Mouse (Mus musculus) urinary bladder, postnatal 14 days (tissue): ENCODE data around the gene Itga6.
A peak's percentile ranks its signal among the peaks of the same experiment; 100 is the strongest.

Source experiments
- DNase-seq: peaks from one replicate; pipeline ENCODE4 v3.0.0; 2021; ENCODE audit warnings: low spot score

The Itga6 gene

DNA sequence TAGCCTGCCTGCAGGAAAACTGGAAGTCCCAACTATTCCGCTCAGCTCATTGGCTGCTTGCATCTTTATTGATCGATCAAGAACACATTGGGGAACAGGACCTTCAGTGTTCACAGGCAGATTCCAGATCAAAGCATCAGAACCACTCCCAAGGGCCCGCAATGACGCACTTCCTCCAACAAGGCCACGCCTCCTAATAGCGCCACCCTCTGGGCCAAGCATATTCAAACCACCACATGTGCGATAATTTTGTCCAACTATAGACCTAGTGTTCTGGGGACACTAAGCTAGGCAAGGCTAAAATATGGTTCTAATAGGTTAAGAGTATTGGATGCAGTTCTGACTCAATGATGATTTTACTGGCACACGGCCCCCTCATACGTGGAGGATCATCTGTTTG, 15.7 kb downstream of the Itga6 start:
- no peak for DNase-seq

GRCm38 (mm10) chr2:71764525-71764924, 19.1 kb downstream of the Itga6 start:
- no peak for DNase-seq

DNA sequence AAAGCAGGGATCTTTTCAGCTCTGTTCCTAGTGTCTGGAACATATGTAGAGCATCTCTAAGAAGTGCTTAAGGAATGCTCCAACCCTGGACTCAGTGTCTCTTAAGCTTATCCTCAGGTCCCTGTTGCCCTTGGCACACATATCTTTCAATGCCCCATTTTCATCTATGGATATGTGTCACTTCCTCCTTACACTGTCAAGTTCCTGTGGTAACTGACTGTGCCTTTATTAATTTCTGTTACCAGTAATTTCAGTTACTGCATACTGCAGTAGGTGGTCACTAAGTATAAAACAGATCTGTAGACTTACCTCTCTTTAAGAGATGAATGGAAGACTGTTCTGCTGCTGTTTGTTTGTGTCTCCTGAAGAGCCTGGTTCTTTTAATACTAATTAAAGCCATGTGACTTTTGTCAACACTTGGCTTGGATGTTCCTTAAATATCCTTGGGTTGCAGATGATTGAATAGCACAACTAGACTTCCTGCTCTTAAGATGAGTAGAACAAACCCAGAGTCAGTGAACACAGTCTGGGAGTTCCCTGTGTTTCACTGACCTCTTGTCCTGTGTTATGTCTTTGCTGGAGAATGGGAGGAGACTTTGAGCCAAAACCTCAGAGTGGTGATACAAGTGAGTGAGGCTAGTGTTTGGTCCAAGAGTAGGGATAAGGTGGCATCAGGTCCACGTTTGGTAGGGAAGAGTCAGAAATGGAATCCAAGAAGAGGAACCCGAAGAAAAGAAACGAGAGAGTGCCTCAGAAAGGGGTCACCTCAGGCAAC, 19.7 kb downstream of the Itga6 start:
- no peak for DNase-seq

GRCm38 (mm10) chr2:71766007-71766406, 20.6 kb downstream of the Itga6 start:
- DNase-seq = no peak

DNA sequence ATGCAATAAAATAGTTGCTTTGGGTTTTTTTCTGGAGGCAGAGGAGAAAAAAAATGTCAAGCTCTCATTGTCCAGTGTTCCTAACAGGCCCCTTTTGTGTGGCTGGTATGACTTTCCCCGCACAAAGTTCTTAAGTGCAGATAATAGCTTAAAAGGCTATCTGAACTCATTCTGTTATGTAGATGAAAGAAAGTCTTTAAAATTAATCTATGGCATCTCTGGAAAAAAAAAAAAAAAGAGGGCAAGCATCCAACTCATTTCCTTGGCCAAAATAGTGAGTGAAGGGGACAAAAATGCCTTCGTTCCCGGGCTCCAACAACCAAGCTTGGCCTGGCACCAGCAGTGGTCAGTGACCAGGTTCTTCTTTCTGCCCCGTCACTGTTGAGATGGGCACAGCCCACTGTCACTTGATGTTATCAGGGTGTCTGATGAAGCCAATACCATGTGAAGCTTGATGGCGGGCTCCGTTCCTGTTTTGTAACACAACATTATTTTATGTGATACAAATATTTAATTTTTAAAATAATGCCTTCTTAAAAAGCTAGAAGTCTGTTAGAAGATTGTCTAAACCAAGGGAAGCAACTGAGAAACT, 21.7 kb downstream of the Itga6 start:
- no peak for DNase-seq

DNA sequence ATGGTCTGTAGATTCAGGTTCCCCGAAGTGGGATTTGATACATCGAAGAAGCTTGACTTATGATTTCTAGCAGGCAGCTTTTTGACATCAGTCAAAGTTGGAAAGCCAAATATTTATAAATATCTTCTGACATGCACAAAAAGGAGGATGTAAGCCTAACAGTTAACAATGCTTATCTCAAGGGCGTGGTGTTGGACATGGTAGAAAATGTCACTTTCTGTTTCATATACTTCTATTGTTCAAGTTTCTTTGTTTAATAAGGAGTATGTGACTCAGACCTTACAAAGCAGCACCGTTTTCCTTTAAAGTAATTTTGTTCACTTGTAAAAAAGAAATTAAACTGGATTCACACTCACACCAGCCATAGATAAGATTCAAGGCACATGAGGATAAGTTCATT, 26.3 kb downstream of the Itga6 start:
- DNase-seq = no peak

DNA sequence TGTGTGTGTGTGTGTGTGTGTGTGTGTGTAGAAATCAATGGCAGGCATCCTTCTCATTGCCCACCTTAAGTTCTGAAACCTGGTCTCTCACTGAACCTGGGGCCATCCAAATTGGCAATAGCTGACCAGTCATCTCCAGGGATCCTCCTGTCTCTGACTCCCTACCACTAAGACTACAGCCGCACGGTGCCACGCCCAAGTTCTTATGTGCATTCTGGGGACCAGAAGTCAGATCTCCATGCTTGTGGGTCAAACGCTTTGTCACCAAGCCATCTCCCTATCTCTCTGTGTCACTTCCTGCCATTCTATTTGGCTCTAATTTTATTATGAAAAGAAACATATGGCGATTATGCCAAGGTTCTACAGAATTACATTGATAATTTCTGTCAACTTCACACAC, 28.3 kb downstream of the Itga6 start:
- no peak for DNase-seq

GRCm38 (mm10) chr2:71774246-71774951, 29.0 kb downstream of the Itga6 start:
- no peak for DNase-seq

DNA sequence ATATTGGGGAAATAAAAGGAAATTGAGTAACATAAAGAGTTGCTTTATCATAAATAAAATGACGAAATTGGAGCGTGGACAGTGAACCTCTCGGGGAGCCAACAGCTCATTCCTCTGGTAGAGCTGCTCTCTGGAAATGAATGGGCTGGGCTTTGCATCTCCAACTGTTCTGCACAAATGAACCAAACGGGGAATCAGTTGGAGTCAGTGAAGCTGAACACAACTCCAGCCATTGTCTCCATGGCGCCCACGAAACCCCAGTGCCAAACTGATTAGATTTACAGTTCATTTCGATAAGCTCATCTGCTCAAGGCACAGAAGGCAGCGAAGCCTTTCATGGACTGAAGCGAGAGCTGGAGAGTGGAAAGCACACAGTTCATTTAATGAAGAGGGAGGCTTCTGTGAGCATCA, 29.8 kb downstream of the Itga6 start:
- DNase-seq = no peak

DNA sequence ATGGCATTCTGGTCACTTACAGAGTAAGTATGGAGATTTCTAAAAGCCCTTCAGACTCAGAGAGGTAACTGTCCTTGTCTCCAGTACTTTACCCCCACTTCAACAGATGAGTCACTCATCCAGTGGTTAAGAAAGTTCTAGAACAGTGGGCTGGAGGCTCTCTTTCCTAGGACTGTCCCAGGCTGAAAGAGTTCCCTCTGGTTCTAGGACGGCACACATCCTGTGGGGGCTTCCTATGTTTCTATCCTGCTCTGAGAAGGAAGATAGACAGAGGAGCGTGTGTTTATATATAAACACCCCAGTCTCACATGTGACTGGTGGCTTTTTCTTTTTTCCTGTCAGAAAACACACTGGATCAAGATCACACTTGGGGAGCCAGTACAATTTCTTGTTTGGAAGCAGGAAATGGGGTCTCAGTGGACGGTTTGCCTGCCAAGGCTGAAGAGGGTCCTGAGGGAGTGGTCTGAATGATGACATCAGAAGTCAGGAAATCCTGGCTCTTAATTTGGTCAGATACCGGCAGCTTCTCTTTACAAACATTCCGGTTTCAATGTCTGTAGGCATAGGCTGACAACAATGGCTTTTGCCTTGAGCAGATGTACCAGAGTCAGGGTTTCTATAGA, 34.0 kb downstream of the Itga6 start:
- DNase-seq = no peak

- no peak for DNase-seq
Measured at GRCm38 (mm10) chr2:71780016-71780415, 34.6 kb downstream of the Itga6 start.

DNA sequence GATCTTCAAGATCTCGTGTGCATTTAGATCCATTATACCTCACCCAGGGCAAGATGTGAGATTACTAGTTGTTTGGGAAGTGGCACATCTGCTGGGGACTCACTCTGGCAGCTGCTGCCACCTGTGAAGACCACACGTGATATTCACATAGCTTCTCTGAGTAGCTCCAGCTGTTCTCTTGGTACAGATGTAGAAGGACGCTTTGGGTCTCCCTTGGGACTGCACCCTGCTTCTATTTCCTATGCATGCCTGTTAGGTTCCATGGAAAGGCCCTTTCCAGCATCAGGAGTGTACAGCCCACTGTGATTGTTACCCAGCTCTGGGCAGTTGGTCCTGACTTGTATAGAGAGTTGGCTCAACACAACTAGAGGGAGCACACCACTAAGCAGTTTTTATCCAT, 39.8 kb downstream of the Itga6 start:
- no peak for DNase-seq

DNA sequence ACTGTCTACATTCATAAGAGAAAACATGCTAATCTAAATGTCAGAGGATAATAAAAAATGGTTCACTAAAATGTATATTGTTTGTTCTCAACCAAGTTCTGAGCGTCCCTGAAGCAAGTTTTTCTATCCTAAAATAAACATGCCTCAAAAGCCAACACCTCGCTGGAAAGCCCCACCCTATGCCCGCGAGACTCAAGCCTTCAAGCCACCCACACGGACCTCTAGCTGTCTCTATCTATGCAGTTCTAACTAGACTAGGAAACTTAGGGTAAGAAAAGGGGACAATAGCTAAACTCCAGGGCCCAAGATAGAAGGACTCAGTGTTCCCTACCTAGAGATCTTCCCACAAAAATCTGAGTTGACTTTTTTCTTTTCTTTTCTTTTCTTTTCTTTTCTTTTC, 40.6 kb downstream of the Itga6 start:
- no peak for DNase-seq

- peak; percentile 72 for DNase-seq
Measured at GRCm38 (mm10) chr2:71786591-71787155, 41.3 kb downstream of the Itga6 start.

GRCm38 (mm10) chr2:71787156-71787590, 41.8 kb downstream of the Itga6 start:
- DNase-seq = peak; percentile 57

GRCm38 (mm10) chr2:71787591-71788460, 42.4 kb downstream of the Itga6 start:
- peak; percentile 35 for DNase-seq

GRCm38 (mm10) chr2:71790752-71791151, 45.3 kb downstream of the Itga6 start:
- no peak for DNase-seq

DNA sequence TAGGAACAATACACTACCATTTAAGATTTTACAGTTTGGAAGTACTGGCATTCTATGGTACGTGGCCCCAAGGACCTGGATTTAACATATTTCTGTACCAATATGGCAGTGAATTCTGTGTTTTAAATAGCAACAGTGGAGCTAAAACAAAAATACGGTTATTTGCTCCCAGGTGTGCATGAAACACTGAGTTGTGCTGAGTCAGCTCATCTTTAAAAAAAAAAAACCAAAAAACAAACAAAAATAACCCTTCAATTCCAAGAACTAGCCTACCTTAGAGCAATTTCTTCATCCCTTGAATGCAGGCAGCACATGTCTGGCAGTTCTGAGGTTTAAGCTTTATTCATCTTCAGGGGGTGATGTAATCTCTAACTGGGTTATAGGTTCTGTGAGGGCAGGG, 45.8 kb downstream of the Itga6 start:
- DNase-seq = no peak

DNA sequence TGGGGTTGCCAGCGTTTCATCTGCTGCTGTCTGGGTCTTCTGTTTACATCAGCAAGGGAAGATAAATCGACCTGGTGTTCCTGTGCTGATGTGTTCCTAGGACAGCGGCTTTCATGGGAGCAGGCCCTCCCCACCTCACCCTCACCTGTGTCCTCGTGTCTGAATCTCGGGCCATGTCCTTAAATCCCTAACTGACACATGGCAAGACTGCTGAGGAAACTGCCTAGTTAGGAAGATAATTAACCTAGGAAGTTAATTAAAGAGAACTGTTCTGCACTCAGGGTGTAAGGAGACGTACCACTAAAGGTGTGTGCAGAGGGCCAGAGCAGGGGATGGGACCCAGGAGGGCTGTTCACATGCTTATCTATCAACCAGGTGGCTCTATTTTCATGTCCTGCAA, 48.7 kb downstream of the Itga6 start:
- DNase-seq = no peak

DNA sequence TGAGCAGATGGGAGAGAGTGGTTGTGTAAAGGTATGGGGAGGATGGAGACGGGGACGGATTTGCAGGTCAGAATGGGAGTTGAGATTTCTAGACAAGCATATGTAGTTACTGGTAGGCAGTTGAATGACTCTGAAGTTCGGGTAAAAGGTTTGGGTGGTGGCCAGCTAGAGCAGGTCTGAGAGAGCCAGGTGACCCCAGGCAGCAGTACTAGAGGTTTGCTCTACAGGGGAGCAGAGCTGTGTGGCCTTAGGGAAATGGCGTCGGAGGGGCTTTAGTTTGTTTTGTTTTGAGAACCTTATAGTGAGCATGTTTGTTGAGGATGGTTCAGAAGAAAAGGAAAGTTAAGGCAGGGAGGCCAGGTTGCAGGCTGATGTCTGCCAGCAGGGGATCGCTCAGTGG, 51.4 kb downstream of the Itga6 start:
- no peak for DNase-seq

- DNase-seq = no peak
Measured at GRCm38 (mm10) chr2:71800798-71801197, 55.4 kb downstream of the Itga6 start.
